Mouse (Mus musculus): ENCODE data around the gene Foxo1.

- no peak for TF ChIP-seq CTCF (IDR thresholded peaks at IDR 0.05 in 2 of 3, conservative IDR thresholded peaks at IDR 0.05 in 1 of 3; ENCODE audit: control insufficient read depth in 1 of 3, insufficient read depth in 1 of 3, low read depth in 2 of 3, low read length in 3 of 3, poor library complexity in 1 of 3, severe bottlenecking in 1 of 3)
- no peak for TF ChIP-seq POLR2AphosphoS2 (IDR thresholded peaks at IDR 0.05; ENCODE audit: low read length)
- TF ChIP-seq ZMIZ1 (IDR thresholded peaks at IDR 0.05; ENCODE audit: low read depth, low read length) = no peak
- TF ChIP-seq TAL1 (IDR thresholded peaks at IDR 0.05; ENCODE audit: low read length) = no peak
- TF ChIP-seq POLR2A (IDR thresholded peaks at IDR 0.05; ENCODE audit: control insufficient read depth in 1 of 2, insufficient read depth in 1 of 2, low read depth in 1 of 2, low read length in 2 of 2, poor library complexity in 1 of 2) = no peak
Observed at GRCm38 (mm10) chr3:52342226-52342625, 74.1 kb downstream of the Foxo1 start.
